Comparison of ENCODE assay signal across 31 mouse cellular contexts in genomic region chr7:105458546-105458945, GRCm38 (mm10). TPM values are rescaled to one million over a fixed set of nuclear protein-coding genes. Genes with fewer than 3 reads are reported as not detected.
"Had no signal": no experiment of that assay in that cellular context is flagged by ENCODE, and none has a peak within 500 bp of the region (broad histone marks: within the 10 kb centered on the region; RNA-seq: fewer than 3 reads in every experiment).

No protein-coding gene starts in this region.

- H3K27me3 ChIP-seq: heart, embryonic 12.5 days; hindbrain, embryonic 12.5 days; intestine, embryonic 15.5 days; limb, embryonic 12.5 days; liver, embryonic 13.5 days had no signal

- H3K4me3 ChIP-seq: gastrocnemius, adult 2 months; heart, embryonic 10.5 days; heart, embryonic 12.5 days; hindbrain, embryonic 10.5 days; hindbrain, embryonic 12.5 days; intestine, embryonic 15.5 days; layer of hippocampus, adult 2 months; left cerebral cortex, adult 2 months; limb, embryonic 10.5 days; limb, embryonic 12.5 days; liver, embryonic 13.5 days had no signal

- DNase-seq: gastrocnemius, adult 2 months; gastrocnemius, postnatal 10 days; gastrocnemius, postnatal 25 days; heart, adult 18-20 months; heart, postnatal 10 days; heart, postnatal 4 days; kidney, adult 18-20 months; kidney, adult 8-10 months; kidney, postnatal 10 days; kidney, postnatal 25 days; kidney, postnatal 4 days; liver; liver, embryonic 13.5 days had no signal

- H3K36me3 ChIP-seq: heart, embryonic 10.5 days; heart, embryonic 12.5 days; hindbrain, embryonic 10.5 days; hindbrain, embryonic 12.5 days; intestine, embryonic 15.5 days; limb, embryonic 10.5 days; limb, embryonic 12.5 days; liver, embryonic 13.5 days had no signal

RNA-seq across cellular contexts. Expression of gene Cavin3, which starts 23.6 kb away (rescaled TPM):
- polyA plus RNA-seq: inflammation-experienced regulatory T-cells, adult 6 months had no signal

RNA-seq across cellular contexts. Expression of gene Cckbr, which starts 33.0 kb away (rescaled TPM):
- polyA plus RNA-seq: heart, embryonic 12.5 days; heart, embryonic 14.5 days; heart, embryonic 16.5 days; inflammation-experienced regulatory T-cells, adult 6 months; limb, embryonic 12.5 days; liver, embryonic 13.5 days had no signal

RNA-seq across cellular contexts. Expression of gene Cnga4, which starts 54.2 kb away (rescaled TPM):
- polyA plus RNA-seq: heart, embryonic 10.5 days; heart, embryonic 12.5 days; heart, embryonic 14.5 days; hindbrain, embryonic 14.5 days; hindbrain, embryonic 16.5 days; inflammation-experienced regulatory T-cells, adult 6 months; intestine, embryonic 15.5 days; intestine, postnatal 0 days; kidney, embryonic 14.5 days; kidney, embryonic 16.5 days; limb, embryonic 12.5 days; liver, embryonic 11.5 days; liver, embryonic 13.5 days had no signal
